Mouse (Mus musculus) thymus, adult 18-20 months (tissue): ENCODE data around the gene Cpvl.

Source experiments
- DNase-seq, 2 experiments: peaks; one replicate each; pipeline ENCODE4 v3.0.0; 2022; ENCODE audit warnings: mixed read lengths in 2 of 2

Gene Cpvl

GRCm38 (mm10) chr6:53978571-53978970, at the start of gene Cpvl:
Gene Cpvl, minus strand, starts transcription at chr6:53978671.
- DNase-seq: no peak

GRCm38 (mm10) chr6:54023846-54024245, 45.4 kb upstream of the Cpvl start:
- DNase-seq: no peak

- DNase-seq: no peak
These were observed 42.8 kb upstream of the Cpvl start for GRCm38 (mm10) chr6:54021123-54021789.

GRCm38 (mm10) chr6:54018861-54019260, 40.4 kb upstream of the Cpvl start:
- DNase-seq: no peak

- DNase-seq: no peak
These were observed 39.6 kb upstream of the Cpvl start for GRCm38 (mm10) chr6:54018038-54018437.

GRCm38 (mm10) chr6:54012163-54012562, 33.7 kb upstream of the Cpvl start:
- DNase-seq: no peak

GRCm38 (mm10) chr6:54010362-54010761, 31.9 kb upstream of the Cpvl start:
- DNase-seq: no peak

GRCm38 (mm10) chr6:54009293-54009692, 30.8 kb upstream of the Cpvl start:
- DNase-seq: no peak

- no peak for DNase-seq
These were observed 30.1 kb upstream of the Cpvl start for GRCm38 (mm10) chr6:54008448-54009120.

- DNase-seq: no peak
These were observed 26.8 kb upstream of the Cpvl start for GRCm38 (mm10) chr6:54005302-54005701.

GRCm38 (mm10) chr6:53996226-53996955, 17.9 kb upstream of the Cpvl start:
- DNase-seq: no peak

GRCm38 (mm10) chr6:53995519-53995918, 17.0 kb upstream of the Cpvl start:
- no peak for DNase-seq

- no peak for DNase-seq
These were observed 13.9 kb upstream of the Cpvl start for GRCm38 (mm10) chr6:53992386-53992785.

GRCm38 (mm10) chr6:53987235-53987634, 8.8 kb upstream of the Cpvl start:
- no peak for DNase-seq

- DNase-seq: no peak
These were observed 8.0 kb upstream of the Cpvl start for GRCm38 (mm10) chr6:53986273-53986985.

- no peak for DNase-seq
These were observed 5.3 kb upstream of the Cpvl start for GRCm38 (mm10) chr6:53983820-53984219.

- DNase-seq: no peak
These were observed 4.1 kb upstream of the Cpvl start for GRCm38 (mm10) chr6:53982612-53983011.

- DNase-seq: no peak
These were observed 3.7 kb upstream of the Cpvl start for GRCm38 (mm10) chr6:53982047-53982600.

GRCm38 (mm10) chr6:53980817-53981480, 2.5 kb upstream of the Cpvl start:
- DNase-seq: no peak

- no peak for DNase-seq
These were observed 4.4 kb downstream of the Cpvl start for GRCm38 (mm10) chr6:53974040-53974439.

GRCm38 (mm10) chr6:53973468-53973867, 5.0 kb downstream of the Cpvl start:
- DNase-seq: no peak

GRCm38 (mm10) chr6:53972238-53972743, 6.2 kb downstream of the Cpvl start:
- no peak for DNase-seq
